Mouse (Mus musculus) forebrain, embryonic 15.5 days (tissue): ENCODE measurements around the gene Vamp5. TPM values are rescaled to one million over a fixed set of nuclear protein-coding genes. Genes with fewer than 3 reads are reported as not detected.
A peak's percentile ranks its signal among the peaks of the same experiment; 100 is the strongest.

ENCODE experiments used
- ATAC-seq: fragments of 200-750 bp; cut with Nextera tagmentation; replicated peaks from 2 replicates; pipeline ENCODE4 v1.8.0; 2017; ENCODE audit warnings: mild to moderate bottlenecking, moderate TSS enrichment, moderate library complexity
- H3K27ac ChIP-seq: fragments of 300-500 bp; sonication (generic); replicated peaks from 2 replicates; pipeline ENCODE4 v1.5.1; 2015; ENCODE audit warnings: mild to moderate bottlenecking, inconsistent platforms
- H3K27me3 ChIP-seq: fragments of 300-500 bp; sonication (generic); 2 replicates; pipeline ENCODE4 v1.6.1; 2015; ENCODE audit warnings: inconsistent platforms
- H3K36me3 ChIP-seq: fragments of 300-500 bp; sonication (generic); 2 replicates; pipeline ENCODE4 v1.6.1; 2015; ENCODE audit warnings: mild to moderate bottlenecking, inconsistent platforms
- H3K4me1 ChIP-seq: fragments of 300-500 bp; sonication (generic); 2 replicates; pipeline ENCODE4 v1.6.1; 2015; ENCODE audit warnings: inconsistent platforms
- H3K4me2 ChIP-seq: fragments of 300-500 bp; sonication (generic); replicated peaks from 2 replicates; pipeline ENCODE4 v1.6.1; 2015; ENCODE audit warnings: mild to moderate bottlenecking, inconsistent platforms
- H3K4me3 ChIP-seq: fragments of 300-500 bp; sonication (generic); 2 replicates; pipeline ENCODE4 v1.5.1; 2015; ENCODE audit warnings: mild to moderate bottlenecking, inconsistent platforms
- H3K9ac ChIP-seq: fragments of 300-500 bp; sonication (generic); replicated peaks from 2 replicates; pipeline ENCODE4 v1.6.1; 2015; ENCODE audit warnings: mild to moderate bottlenecking, inconsistent platforms
- H3K9me3 ChIP-seq: fragments of 300-500 bp; sonication (generic); 2 replicates; pipeline ENCODE4 v1.6.1; 2016; ENCODE audit warnings: inconsistent platforms
- WGBS: fragments of 180-500 bp; shearing (Covaris S2); methylation state at CpG from one replicate; pipeline ENCODE4 v1.1.7; 2015; ENCODE audit warnings: mixed read lengths; 5-methylcytosine and 5-hydroxymethylcytosine counted together
- polyA plus RNA-seq: library from polyadenylated mRNA; unstranded; fragments of >200 nt; fragmentation: Nextera tagmentation; extraction: Ambion mirVana; gene quantifications from 2 replicates; pipeline ENCODE4 v1.2.1, GENCODE M21; 2015

Vamp5 gene
- polyA plus RNA-seq, 1 experiment from 2014 or later: 9.4 TPM

- H3K27me3 ChIP-seq: no peaks in the 10 kb centered on the region
- peaks cover 42% of the 10 kb centered on the region for H3K4me1 ChIP-seq
- WGBS: 74% methylated on average over 7 of the region's 7 CpGs
- H3K4me2 ChIP-seq: no peak overlapping the region
- ATAC-seq: no peak
- H3K9ac ChIP-seq: no peak overlapping the region
- H3K4me3 ChIP-seq: no peak overlapping the region
- peaks cover 7% of the 10 kb centered on the region; the same call in 1 of the 2 replicates for H3K36me3 ChIP-seq
- H3K9me3 ChIP-seq: no peaks in the 10 kb centered on the region
- H3K27ac ChIP-seq: no peak overlapping the region
These were observed 19.7 kb downstream of the Vamp5 start for GRCm38 (mm10) chr6:72360599-72360935.

GRCm38 (mm10) chr6:72359891-72360598 is 20.2 kb downstream of the Vamp5 start:
- Histone ChIP-seq H3K9ac (no peak overlapping the region), H3K27ac (no peak overlapping the region), H3K36me3 (peaks cover 7% of the 10 kb centered on the region; the same call in 1 of the 2 replicates), H3K9me3 (no peaks in the 10 kb centered on the region), H3K4me1 (peaks cover 44% of the 10 kb centered on the region), H3K27me3 (no peaks in the 10 kb centered on the region), H3K4me2 (no peak overlapping the region), H3K4me3 (no peak overlapping the region)
- ATAC-seq: no peak
- WGBS: 80% methylated on average over 11 of the region's 11 CpGs

GRCm38 (mm10) chr6:72359343-72359742 is 20.9 kb downstream of the Vamp5 start:
- WGBS: 76% methylated on average over 2 of the region's 2 CpGs
- H3K36me3 ChIP-seq: peaks cover 7% of the 10 kb centered on the region; the same call in 1 of the 2 replicates
- no peaks in the 10 kb centered on the region for H3K9me3 ChIP-seq
- peaks cover 50% of the 10 kb centered on the region for H3K4me1 ChIP-seq
- H3K27me3 ChIP-seq: no peaks in the 10 kb centered on the region
- H3K4me3 ChIP-seq: no peak overlapping the region
- H3K9ac ChIP-seq: no peak overlapping the region
- H3K4me2 ChIP-seq: no peak overlapping the region
- ATAC-seq: no peak
- no peak overlapping the region for H3K27ac ChIP-seq

- 96% methylated on average over 10 of the region's 10 CpGs for WGBS
These were observed 22.0 kb downstream of the Vamp5 start for GRCm38 (mm10) chr6:72358086-72358764.

GRCm38 (mm10) chr6:72357164-72358079 is 22.8 kb downstream of the Vamp5 start:
- H3K27me3 ChIP-seq: no peaks in the 10 kb centered on the region
- peak overlapping the region; percentile 45 for H3K27ac ChIP-seq
- H3K9ac ChIP-seq: no peak overlapping the region
- H3K4me3 ChIP-seq: no peak overlapping the region
- peaks cover 7% of the 10 kb centered on the region; the same call in 1 of the 2 replicates for H3K36me3 ChIP-seq
- H3K4me1 ChIP-seq: peaks cover 43% of the 10 kb centered on the region
- no peak overlapping the region for H3K4me2 ChIP-seq
- no peak for ATAC-seq
- no peaks in the 10 kb centered on the region for H3K9me3 ChIP-seq
- 75% methylated on average over 5 of the region's 5 CpGs for WGBS

More at GRCm38 (mm10) chr6:72358086-72358764, 22.0 kb downstream of the Vamp5 start:
- no peaks in the 10 kb centered on the region for H3K9me3 ChIP-seq
- peaks cover 7% of the 10 kb centered on the region; the same call in 1 of the 2 replicates for H3K36me3 ChIP-seq
- no peak overlapping the region for H3K9ac ChIP-seq
- no peaks in the 10 kb centered on the region for H3K27me3 ChIP-seq
- ATAC-seq: no peak
- H3K4me2 ChIP-seq: no peak overlapping the region
- no peak overlapping the region for H3K27ac ChIP-seq
- H3K4me3 ChIP-seq: no peak overlapping the region
- peaks cover 50% of the 10 kb centered on the region for H3K4me1 ChIP-seq

- H3K4me2 ChIP-seq: peak overlapping the region; percentile 97
- no peaks in the 10 kb centered on the region for H3K27me3 ChIP-seq
- peak overlapping the region; percentile 66 for H3K4me3 ChIP-seq
- no peak; the same call in 1 of the 2 replicates for ATAC-seq
- no peaks in the 10 kb centered on the region for H3K9me3 ChIP-seq
- peaks cover 8% of the 10 kb centered on the region for H3K36me3 ChIP-seq
- H3K27ac ChIP-seq: no peak overlapping the region
- H3K9ac ChIP-seq: peak overlapping the region; percentile 76
- 48% methylated on average over 6 of the region's 8 CpGs for WGBS
- peaks cover 37% of the 10 kb centered on the region for H3K4me1 ChIP-seq
These were observed 24.2 kb downstream of the Vamp5 start for GRCm38 (mm10) chr6:72356001-72356532.

GRCm38 (mm10) chr6:72355066-72355911 is 25.0 kb downstream of the Vamp5 start, which contains the start of gene Tmem150a:
Gene Tmem150a (plus strand): TSS chr6:72355447.
- H3K4me3 ChIP-seq: peak within 1 kb of the TSS; percentile 66
- peak within 1 kb of the TSS; percentile 35 for H3K27ac ChIP-seq
- no peaks in the 10 kb centered on the region for H3K9me3 ChIP-seq
- under 1% methylated on average over 71 of the region's 71 CpGs for WGBS
- H3K4me1 ChIP-seq: peaks cover 30% of the 10 kb centered on the region
- H3K36me3 ChIP-seq: peaks cover 13% of the 10 kb centered on the region
- H3K4me2 ChIP-seq: peak within 1 kb of the TSS; percentile 97
- peak within 1 kb of the TSS; percentile 76 for H3K9ac ChIP-seq
- no peaks in the 10 kb centered on the region for H3K27me3 ChIP-seq
- ATAC-seq: peak; percentile 85

GRCm38 (mm10) chr6:72354025-72354424 is 26.2 kb downstream of the Vamp5 start:
- no peaks in the 10 kb centered on the region for H3K27me3 ChIP-seq
- no peak overlapping the region for H3K4me2 ChIP-seq
- WGBS: 69% methylated on average over 1 of the region's 1 CpGs
- ATAC-seq: no peak
- H3K9me3 ChIP-seq: no peaks in the 10 kb centered on the region
- H3K9ac ChIP-seq: no peak overlapping the region
- H3K36me3 ChIP-seq: peaks cover 22% of the 10 kb centered on the region
- peaks cover 35% of the 10 kb centered on the region for H3K4me1 ChIP-seq
- H3K4me3 ChIP-seq: no peak overlapping the region
- H3K27ac ChIP-seq: no peak overlapping the region

GRCm38 (mm10) chr6:72352636-72353405 is 27.4 kb downstream of the Vamp5 start:
- 71% methylated on average over 5 of the region's 5 CpGs for WGBS
- Histone ChIP-seq H3K27me3 (no peaks in the 10 kb centered on the region), H3K4me3 (no peak overlapping the region), H3K4me1 (peaks cover 47% of the 10 kb centered on the region), H3K9me3 (no peaks in the 10 kb centered on the region), H3K9ac (no peak overlapping the region), H3K27ac (no peak overlapping the region), H3K36me3 (peaks cover 27% of the 10 kb centered on the region), H3K4me2 (no peak overlapping the region)
- ATAC-seq: no peak

GRCm38 (mm10) chr6:72350214-72350613 is 30.1 kb downstream of the Vamp5 start:
- 92% methylated on average over 2 of the region's 2 CpGs for WGBS
- no peak for ATAC-seq
- H3K4me1 ChIP-seq: peaks cover 43% of the 10 kb centered on the region

More at GRCm38 (mm10) chr6:72350214-72350613, 30.1 kb downstream of the Vamp5 start:
- no peak overlapping the region for H3K9ac ChIP-seq
- H3K27ac ChIP-seq: no peak overlapping the region
- H3K4me3 ChIP-seq: no peak overlapping the region
- H3K27me3 ChIP-seq: no peaks in the 10 kb centered on the region
- H3K9me3 ChIP-seq: no peaks in the 10 kb centered on the region
- H3K4me2 ChIP-seq: no peak overlapping the region
- peaks cover 27% of the 10 kb centered on the region for H3K36me3 ChIP-seq
